Mouse (Mus musculus) granulocyte monocyte progenitor cell, adult 5-6 weeks (primary cell): ENCODE data around the gene Ddhd1. TPM values are rescaled to one million over a fixed set of nuclear protein-coding genes. Genes with fewer than 3 reads are reported as not detected.

Experiments used
- ATAC-seq: replicated peaks from 2 replicates; pipeline ENCODE4 v1.8.0; 2016; ENCODE audit warnings: mild to moderate bottlenecking, moderate TSS enrichment, inconsistent platforms; ENCODE audit not compliant: poor library complexity, severe bottlenecking
- total RNA-seq, 2 experiments: library from RNA; stranded (forward) in 1 of 2; stranded (reverse) in 1 of 2; fragments of 200-712, 200-1000 nt in 1 of 2; fragments of >200 nt in 1 of 2; fragmentation: Nextera tagmentation in 1 of 2; gene quantifications; 2 replicates each; pipeline ENCODE4 v1.2.3; 2014 to 2017

The Ddhd1 gene
- total RNA-seq (2014; fragmentation: Nextera tagmentation) (17.7 and 22.1 TPM in 2 replicates), total RNA-seq (2017) (22.4 and 22.6 TPM in 2 replicates)

DNA sequence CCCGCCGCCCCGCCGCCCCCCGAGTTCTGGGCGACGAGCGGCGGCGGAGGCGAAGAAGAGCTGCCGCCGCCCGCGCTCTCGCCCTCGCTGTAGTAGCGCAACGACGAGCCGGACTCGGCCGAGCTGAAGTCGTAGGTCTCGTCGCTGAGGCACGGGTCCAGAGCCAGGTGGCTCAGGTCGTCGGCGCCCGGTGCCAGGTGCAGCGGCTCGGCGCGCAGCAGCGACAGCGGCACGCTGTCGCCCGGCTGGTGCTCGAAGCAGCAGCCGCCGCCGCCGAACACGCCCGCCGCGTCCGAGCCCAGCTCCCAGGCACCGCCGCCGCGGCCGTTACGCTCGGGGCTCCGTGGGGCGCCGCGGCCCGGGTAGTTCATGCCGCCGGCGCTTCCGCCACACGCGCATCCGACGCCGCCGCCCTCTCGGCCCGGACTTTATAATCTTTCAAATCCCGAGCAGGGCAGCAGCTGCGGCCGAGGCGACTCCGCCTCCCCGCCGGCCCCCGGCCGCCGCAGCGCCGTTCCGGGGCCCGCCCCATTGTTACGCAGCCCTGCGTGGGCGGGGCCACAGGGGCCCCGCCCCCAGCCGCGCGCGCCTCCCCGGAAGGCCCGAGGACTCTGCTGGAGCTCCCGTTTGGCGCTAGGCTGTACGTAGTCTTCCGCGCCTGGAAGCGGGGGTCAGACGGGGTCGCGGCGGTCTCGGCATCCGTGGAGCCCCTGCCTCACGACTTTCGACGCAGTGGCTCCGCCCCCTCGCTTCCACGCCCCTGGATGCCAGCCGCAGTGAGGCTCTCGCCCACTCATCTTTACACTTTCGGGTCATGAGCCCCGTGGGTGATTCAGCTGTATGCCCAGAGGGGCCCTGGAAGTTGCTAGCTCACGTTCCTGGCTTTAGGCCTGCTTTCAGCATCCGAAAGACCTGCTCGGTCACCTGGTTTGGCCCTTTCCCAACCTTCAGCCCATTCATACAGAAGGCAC is at the start of gene Ddhd1:
TSS of gene Ddhd1 (minus strand) at position 503 of the 971 bp plus-strand sequence.
- peak; percentile 79 for ATAC-seq

DNA sequence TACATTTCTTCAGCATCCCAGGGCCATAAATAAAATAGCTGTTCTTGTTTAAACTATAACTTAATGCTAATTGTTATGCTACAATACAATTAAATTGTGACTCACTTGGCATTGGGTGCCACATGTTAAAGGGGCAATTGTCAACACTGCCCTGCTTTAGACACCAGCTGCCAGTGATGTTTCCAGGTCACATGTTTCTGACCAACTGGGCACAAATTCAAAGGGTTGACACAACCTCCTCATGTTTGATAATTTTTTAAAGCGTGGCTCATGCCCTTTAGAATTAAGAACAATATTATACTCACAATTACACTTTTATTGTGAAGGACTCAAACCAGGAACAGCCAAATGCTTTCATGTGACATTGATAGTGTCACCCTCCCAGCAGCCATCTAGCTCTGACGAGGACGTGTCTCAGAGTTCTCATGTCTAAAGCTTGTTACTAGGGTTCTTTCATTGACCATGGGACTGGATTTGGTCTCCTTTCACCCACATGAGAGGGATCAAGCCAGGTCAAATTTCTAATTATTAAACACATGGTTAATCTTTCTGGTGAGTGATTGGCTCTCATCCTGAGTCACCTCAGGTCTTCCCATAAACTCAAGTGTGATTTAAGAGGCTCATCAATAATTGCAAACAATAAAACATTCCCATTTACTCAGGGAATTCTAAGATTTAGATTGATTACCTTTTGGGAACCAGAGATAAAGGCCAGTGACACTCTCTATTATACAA is 49.4 kb upstream of the Ddhd1 start:
- no peak for ATAC-seq

DNA sequence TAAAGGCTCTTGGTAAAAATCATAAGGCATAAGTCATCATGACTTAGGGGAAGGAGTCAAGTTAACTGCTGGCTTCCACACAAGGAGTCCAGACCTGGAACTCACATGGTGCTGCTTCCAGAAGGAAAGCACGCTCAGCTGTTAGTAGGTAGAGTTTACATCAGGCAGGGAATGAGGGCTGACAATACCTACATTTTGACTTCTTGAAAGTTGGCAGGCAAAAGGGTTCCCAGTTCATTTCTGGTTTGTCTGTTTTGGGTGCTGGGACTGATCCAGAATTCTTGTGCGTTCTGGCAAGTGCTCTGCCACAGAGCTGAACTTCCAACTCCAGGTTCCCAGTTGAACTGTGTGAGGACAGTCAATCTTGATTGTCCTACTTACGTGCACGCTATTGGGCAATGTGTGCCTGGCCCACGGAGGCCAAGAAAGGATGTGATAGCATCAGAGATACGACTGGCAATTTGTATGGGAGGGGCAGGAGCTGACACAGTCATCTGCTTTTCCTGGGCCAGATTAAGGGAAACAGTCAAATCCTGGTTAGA is 42.2 kb upstream of the Ddhd1 start:
- ATAC-seq, result no peak

DNA sequence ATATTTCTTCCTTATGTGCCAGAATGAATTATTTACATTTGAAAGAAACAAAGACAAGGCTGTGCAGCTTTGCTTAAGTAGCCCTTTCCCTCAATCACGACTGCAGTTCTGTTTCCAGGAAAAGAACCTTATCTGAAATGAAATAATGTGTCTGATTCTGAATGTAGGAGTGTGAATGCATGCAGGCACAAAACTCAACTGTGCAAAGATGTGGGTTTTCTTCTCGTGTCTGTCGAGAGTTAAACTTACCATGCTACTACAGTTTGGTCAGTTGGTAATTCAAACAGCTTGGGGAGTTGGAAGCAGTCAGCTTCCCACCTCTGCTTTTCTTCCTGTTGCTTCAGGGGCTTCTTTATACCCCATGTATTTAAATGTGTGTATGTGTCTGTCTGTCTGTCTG is 40.9 kb upstream of the Ddhd1 start:
- ATAC-seq, result no peak

DNA sequence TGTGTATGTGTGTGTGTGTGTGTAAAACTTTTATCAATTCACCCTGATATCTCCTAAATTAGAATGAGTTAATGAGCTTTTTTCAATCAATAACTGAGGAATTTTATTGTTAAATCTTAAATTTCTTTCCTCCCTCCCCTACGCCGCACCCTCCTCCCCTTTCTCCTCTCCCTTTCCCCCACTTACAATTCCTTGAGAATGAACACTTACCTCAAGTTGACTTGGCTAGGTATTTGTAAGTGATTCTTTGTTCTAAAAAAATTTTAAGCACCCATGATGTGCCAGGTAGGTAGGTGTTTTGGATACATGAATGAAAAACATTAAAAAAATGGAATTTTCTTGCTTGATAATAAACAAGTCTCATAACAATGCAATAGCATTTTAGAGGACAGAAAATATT is 38.2 kb upstream of the Ddhd1 start:
- no peak for ATAC-seq

DNA sequence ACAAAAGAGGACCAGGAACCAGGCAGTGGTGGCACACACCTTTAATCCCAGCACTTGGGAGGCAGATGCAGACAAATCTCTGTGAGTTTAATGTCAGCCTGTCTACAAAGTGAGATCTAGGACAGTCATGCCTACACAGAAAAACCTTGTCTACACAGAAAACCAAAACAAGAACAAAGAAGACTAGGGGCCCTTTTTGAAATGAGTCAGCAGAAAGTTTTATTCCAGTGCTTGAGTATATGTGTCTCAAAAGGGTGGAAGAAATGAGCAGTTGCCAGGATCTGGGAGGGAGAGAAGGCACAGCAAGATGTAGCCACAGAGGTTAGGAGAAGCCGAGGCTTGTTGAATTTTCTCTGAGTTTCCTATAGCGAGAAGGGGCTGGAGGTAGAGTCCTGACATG is 35.9 kb upstream of the Ddhd1 start:
- no peak for ATAC-seq

DNA sequence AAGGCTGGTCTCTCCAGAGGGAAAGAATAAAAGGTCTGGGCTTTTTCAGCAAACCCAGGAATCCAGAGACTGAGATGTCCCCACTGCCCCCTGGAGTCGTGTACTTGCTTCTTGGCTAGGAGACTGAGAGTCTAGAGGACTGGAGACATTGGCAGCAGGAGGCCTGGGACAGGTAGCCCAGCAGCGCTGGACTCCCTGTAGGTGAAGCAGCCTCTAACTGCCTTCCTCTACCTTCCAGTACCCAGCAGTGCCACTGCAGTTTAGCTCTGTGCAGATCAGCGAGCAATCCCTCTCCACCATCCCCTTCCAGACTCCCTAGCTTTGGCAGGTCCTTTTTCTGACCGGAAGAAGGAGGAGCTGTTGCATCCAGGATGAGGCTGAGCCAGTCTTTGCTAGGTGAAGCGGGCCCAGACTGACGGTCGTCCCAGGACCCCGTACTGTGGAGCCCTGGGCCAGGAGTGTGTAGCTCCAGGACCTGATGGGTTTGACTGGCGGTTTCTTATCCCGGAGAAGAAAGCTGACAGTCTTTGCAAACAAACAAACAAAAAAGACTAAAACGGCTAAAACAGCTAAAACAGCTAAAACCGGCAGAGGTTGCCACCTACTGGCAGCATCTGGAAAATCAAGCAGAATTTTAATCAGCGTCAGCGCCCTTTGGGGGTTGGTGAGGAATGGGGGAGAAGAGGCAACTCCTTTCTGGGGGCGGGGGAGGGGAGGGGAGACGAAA is 32.7 kb upstream of the Ddhd1 start:
- peak; percentile 80 for ATAC-seq

DNA sequence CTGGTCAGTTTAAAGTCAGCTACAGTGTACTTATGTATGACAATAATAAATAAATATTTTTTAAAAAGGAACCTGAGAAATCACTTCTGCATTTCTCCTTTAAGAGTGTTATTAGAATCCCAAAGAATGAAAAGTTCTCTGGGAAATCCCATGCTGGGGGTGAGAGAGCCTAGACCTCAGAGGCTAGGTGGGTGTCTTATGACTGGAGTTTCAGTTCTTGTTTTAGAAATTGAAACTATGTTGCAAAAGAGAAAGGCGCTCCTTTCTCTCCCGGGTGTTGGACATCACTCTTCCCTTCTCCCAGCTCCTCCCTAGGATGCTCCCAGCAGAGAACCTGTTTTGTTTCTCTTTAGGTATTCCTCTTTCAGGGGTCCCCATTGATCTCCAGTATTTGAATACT is 27.4 kb upstream of the Ddhd1 start:
- ATAC-seq, result peak; percentile 91

DNA sequence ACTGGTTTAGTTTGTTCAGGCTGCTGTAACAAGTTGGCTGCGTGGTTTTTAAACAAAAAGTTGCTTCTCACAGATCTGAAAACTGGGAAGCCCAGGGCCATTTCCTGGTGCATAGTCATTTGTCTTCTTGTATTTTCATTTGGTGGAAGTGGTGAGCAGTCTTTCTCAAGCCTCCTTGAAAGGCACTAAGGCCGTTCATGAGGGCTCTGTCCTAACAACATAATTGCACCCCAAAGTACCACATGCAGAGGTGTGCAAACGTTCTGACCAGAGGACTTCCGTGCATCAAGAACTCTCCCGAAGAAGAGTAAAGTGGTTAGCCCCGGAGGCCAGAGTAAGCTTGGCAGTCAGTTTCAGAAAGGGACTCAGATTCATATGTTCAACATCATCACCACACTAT is 18.8 kb upstream of the Ddhd1 start:
- ATAC-seq, result no peak

DNA sequence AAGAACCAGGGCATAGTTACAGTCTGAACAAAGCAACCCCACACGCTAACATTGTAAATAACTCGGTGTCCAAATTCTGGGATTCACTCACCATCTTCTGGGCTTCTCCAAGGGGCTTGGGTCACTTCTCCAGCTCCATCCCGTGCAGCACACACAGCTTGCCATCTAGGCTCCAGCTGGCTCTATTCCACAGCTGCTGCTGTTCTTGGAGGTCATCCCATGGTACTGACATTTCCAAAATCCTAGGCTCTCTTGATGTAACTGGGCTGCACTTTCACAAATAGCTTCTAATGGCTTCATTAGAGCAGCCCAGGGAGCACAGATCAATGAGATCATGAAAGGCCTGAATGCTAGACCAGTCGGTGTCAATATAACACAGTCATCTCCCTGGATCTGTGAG is 10.4 kb upstream of the Ddhd1 start:
- ATAC-seq, result no peak

DNA sequence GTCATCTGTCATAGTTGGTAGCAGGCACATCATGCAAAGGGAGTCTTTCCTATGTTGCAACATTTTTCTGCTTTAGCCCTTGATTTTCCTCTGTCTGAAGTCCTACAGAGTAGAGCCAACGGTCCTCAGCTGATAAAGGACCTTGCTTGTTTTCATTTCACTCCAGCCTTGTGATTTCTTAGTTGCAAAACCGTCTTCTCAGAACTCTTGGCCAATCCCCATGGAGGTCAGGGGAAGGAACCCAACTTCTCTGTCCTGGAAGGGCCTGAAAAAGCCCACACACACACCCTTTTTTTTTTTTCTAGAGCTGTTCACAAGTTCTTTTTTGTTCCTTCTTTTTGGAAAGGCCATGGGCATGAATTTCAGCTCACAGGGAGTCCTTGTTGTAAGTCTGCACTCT is 9.3 kb upstream of the Ddhd1 start:
- peak; percentile 90 for ATAC-seq

DNA sequence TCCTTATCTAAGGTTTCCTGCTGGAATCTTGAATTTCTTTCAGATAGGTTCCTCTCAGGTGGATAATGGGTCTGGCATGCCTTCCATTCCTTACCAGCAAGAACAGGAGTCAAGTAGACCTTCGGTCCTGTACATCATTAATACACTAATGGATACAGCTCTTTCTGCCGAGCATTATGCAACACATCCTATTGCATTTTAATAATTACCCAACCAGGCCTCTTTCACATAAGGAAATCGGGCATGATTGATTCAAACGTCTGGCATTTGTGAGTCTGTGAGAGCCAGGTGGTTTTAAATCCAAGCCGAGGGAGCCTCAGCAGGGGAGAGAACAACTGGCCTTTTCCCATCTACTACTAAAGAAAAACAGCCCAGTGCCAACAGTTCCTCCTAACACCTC is 3.6 kb upstream of the Ddhd1 start:
- ATAC-seq, result no peak

DNA sequence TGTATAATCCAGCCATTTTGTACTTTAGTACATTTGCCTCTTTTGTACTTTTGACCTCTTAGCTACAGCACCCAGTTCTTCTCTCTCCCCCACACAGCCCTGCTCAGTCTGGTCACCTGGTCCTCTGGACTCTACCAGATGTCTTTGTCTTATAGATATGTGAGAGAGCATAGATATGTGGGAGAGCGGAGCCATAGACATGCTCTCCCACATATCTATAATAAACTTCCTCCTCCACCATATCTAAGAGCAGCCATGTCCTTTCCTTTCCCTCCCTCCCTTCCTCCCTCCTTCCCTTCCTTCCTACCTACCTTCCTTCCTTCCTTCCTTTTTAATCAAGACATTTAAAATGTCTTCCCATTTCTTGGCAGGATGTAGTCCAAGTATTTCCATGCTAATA is 2.4 kb upstream of the Ddhd1 start:
- no peak for ATAC-seq

DNA sequence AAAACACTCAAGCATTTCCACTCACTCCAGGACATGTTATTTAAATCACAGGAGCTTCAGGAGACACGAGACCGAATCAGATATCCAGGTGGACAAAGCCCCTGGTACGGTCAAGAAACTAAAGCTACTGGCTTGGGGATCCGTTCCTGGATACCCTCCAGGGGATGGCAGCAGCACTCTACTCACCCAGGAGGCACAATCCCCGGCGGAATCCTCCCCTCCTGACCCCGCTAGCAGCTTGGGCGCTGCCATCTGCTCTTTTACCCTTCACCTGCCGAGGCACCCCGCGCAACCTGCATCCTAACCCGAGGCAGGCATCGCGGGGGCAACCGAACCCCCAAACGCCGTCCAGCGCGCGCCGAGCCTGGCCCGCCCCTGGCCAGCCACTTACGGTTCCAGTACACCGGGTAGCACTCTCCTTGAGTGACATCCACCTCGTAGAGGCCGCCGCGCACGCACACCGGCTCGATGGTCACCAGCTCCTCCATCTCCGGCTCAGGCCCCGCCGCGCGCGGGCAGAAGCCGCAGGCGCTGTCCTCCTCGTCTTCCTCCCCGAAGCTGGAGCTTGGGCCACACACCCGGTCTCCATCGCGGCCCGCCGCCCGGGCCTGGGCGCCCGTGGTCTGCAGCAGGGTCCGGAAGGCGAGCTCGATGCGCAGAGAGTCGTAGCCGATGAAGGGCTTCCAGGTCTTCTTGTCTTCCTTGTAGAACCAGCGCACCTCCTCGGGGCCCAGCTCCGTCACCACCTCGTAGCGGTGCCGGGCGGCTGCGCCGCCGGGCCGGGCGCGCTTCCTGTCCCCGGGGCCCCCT is 907 bp downstream of the Ddhd1 start:
- peak; percentile 17 for ATAC-seq

DNA sequence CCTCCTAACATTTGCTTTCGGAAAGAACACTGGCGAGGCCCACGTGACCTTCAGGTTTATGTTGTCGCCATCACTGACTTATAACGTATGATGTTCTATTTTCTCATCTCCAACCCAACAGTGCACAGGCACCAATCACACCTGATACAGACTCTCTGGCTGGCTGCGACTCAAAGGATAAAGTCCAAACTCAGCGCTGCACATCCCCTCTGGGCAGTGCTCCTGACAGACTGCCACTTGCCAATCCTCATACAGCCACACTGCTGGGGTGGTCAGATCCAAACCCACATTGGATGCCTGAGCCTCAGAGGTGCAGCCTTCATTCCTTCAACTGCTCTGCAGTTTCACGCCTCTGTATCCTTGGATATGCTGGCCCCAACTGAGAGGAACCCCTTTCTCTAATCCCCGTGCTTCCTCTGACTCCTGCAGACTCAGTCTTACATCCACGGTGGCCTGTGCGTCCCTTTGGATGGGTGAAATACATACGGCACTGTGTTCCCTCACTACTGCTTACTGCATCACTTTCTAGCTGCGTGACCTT is 3.0 kb downstream of the Ddhd1 start:
- no peak for ATAC-seq

DNA sequence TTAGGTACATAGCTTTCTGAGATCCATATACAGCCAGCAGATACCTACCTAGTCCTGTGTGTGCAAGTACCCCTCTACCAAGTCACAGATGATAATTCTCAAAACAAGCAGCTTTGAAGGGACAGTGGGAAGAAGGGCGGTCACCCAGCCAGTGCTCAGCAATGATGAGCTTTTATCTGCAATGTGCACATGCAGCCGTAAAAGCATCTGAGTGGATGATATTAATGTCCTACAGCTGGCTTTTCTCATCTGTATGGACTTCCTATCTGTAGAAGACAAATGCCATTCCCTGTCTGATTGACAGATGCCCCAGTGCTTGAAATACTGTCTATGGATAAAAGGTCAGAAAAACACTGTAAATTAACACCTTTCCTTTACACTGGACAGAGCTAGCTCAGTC is 4.2 kb downstream of the Ddhd1 start:
- ATAC-seq, result no peak

DNA sequence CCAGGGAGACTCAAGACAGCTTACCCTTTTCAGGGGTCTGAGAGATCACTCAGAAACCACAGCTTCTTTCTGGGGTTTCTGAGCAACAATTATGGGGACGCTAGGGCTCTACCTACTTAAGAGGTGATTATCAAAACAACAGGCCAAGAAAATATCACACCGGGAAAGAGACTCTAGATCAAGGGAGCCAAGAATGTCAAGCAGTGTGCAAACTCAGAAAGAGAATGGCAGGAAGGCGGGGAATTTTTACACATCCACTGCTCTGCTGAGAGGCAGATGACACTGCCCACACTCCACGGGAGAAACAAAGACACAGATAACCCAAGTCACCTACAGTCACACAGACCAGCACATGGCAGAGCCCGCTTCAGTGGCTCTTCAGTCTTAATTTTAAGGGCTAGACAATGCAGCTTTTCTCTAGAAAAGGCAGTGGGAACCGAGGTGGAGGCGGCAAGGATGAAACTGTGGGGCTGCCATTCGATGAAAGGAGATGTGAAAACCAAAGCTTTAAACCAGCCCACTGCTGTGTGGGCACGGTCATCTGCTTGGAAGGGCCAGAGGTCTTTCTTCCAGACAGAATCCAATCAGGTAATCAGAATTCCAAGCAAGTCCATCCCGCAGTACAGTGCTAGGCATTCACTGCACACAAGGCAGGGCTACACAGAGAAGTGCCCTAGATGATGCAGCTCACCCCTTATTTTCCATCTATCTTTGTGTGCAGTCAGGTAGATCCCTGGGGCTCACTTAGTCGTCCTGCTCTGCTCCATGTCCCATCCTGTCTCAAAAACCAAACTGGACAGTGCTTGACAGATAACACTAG is 8.7 kb downstream of the Ddhd1 start:
- no peak for ATAC-seq

DNA sequence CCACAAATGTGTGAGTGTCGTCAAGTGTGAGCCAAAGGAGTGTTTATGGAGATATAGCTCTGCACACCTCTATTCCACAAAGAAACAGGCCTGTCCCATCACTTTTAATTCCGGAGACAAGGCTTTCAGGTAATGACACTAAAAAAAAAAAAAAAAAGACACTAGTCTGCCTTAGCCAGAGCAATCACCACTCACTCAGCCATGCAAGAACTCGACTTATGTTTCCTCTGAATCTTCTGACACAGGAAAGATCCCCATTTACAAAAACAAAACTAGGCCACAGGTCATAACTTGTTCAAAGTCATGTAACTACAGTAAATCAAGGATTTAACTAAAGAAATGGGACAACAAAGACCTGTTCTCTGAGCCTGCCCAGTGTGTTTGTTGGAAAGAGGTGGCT is 9.8 kb downstream of the Ddhd1 start:
- no peak for ATAC-seq

DNA sequence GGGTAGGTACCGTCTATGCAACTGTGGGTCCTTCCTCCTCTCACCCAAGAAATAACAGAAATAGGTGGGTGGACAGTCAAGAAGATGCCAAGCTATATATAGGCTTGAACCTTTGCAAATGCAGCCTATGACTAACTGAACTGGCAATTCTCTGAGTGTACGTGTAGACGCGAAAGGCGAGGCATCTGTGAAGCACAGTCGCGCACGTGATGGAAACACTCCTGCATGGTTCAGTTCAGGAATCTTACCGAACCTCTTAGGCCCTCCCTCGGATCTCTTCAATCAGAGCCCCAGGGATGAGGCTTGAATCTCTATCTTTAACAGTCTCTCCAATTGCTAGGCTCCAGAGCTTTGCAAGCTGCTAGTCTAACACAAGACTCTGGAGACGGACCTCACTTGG is 10.3 kb downstream of the Ddhd1 start:
- no peak for ATAC-seq
